Mouse (Mus musculus): Measurements from ENCODE around the gene Ttbk2.

Ttbk2 gene

GRCm38 (mm10) chr2:120850424-120851082, at the start of gene Ttbk2:
Gene Ttbk2, minus strand, starts transcription at chr2:120850604.
- in situ Hi-C loops (cut with MboI, MseI): no loop called here

GRCm38 (mm10) chr2:120896361-120896760, 46.0 kb upstream of the Ttbk2 start:
- in situ Hi-C loops (cut with MboI, MseI): no loop called here

- in situ Hi-C loops (cut with MboI, MseI): no loop called here
Measured at GRCm38 (mm10) chr2:120887601-120888000, 37.2 kb upstream of the Ttbk2 start.

GRCm38 (mm10) chr2:120873192-120873591, 22.8 kb upstream of the Ttbk2 start:
- in situ Hi-C loops (cut with MboI, MseI): no loop called here

GRCm38 (mm10) chr2:120871447-120872336, 21.3 kb upstream of the Ttbk2 start:
- in situ Hi-C loops (cut with MboI, MseI): no loop called here

GRCm38 (mm10) chr2:120867336-120867735, 16.9 kb upstream of the Ttbk2 start:
- in situ Hi-C loops (cut with MboI, MseI): no loop called here

GRCm38 (mm10) chr2:120866561-120866960, 16.2 kb upstream of the Ttbk2 start:
- in situ Hi-C loops (cut with MboI, MseI): no loop called here

GRCm38 (mm10) chr2:120863389-120863788, 13.0 kb upstream of the Ttbk2 start:
- in situ Hi-C loops (cut with MboI, MseI): no loop called here

- in situ Hi-C loops (cut with MboI, MseI): no loop called here
Measured at GRCm38 (mm10) chr2:120860699-120861098, 10.3 kb upstream of the Ttbk2 start.

GRCm38 (mm10) chr2:120858131-120858530, 7.7 kb upstream of the Ttbk2 start:
- in situ Hi-C loops (cut with MboI, MseI): no loop called here

GRCm38 (mm10) chr2:120853151-120853550, 2.7 kb upstream of the Ttbk2 start:
- in situ Hi-C loops (cut with MboI, MseI): no loop called here

GRCm38 (mm10) chr2:120852626-120853025, 2.2 kb upstream of the Ttbk2 start:
- in situ Hi-C loops (cut with MboI, MseI): no loop called here

- in situ Hi-C loops (cut with MboI, MseI): no loop called here
Measured at GRCm38 (mm10) chr2:120849449-120850423, 668 bp downstream of the Ttbk2 start, which contains the start of gene Cdan1. Gene Cdan1, minus strand, starts transcription at chr2:120850128.

- in situ Hi-C loops (cut with MboI, MseI): no loop called here
Measured at GRCm38 (mm10) chr2:120845280-120845679, 5.1 kb downstream of the Ttbk2 start.

- in situ Hi-C loops (cut with MboI, MseI): no loop called here
Measured at GRCm38 (mm10) chr2:120843990-120844389, 6.4 kb downstream of the Ttbk2 start.

- in situ Hi-C loops (cut with MboI, MseI): no loop called here
Measured at GRCm38 (mm10) chr2:120841211-120841610, 9.2 kb downstream of the Ttbk2 start.

- in situ Hi-C loops (cut with MboI, MseI): no loop called here
Measured at GRCm38 (mm10) chr2:120835167-120835566, 15.2 kb downstream of the Ttbk2 start.

- in situ Hi-C loops (cut with MboI, MseI): no loop called here
Measured at GRCm38 (mm10) chr2:120826936-120827638, 23.3 kb downstream of the Ttbk2 start.

- in situ Hi-C loops (cut with MboI, MseI): loop anchor here (10.0 kb wide), 1 partner anchor 1554 kb away; no protein-coding TSS in a partner anchor
Measured at GRCm38 (mm10) chr2:120770265-120770935, 80.0 kb downstream of the Ttbk2 start.

- in situ Hi-C loops (cut with MboI, MseI): no loop called here
Measured at GRCm38 (mm10) chr2:120761922-120762321, 88.5 kb downstream of the Ttbk2 start.

All from regulatory T cell (primary cell).